Mouse (Mus musculus) frontal cortex, postnatal 36 days (tissue): ENCODE data around the gene Tmem132d.

Experiments
- DNase-seq, 2 experiments: peaks; one replicate each; pipeline ENCODE4 v3.0.0; 2022; ENCODE audit warnings: low spot score in 2 of 2

Gene Tmem132d

DNA sequence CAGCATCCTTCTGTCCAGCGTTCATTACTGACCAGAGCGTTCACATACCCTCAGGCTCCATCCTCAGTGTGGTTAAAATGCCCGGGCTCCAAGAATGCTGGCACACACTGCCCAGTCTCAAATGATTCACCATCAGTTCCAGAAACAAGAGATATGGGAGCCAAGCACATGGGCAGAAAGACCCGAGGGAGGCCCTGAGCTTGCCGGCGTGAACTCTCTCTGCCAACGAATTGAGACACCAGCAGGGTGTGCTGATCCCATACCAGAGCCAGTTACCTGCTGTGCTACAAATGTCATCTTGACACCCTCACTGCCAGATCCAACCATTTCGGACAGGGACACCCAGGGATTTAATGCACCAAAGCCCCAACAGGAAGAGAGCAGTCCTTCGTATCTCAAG is 25.3 kb downstream of the Tmem132d start:
- no peak for DNase-seq

- no peak for DNase-seq
These were observed 27.8 kb downstream of the Tmem132d start for GRCm38 (mm10) chr5:128405071-128405470.

- no peak for DNase-seq
These were observed 28.7 kb downstream of the Tmem132d start for GRCm38 (mm10) chr5:128404223-128404622.

DNA sequence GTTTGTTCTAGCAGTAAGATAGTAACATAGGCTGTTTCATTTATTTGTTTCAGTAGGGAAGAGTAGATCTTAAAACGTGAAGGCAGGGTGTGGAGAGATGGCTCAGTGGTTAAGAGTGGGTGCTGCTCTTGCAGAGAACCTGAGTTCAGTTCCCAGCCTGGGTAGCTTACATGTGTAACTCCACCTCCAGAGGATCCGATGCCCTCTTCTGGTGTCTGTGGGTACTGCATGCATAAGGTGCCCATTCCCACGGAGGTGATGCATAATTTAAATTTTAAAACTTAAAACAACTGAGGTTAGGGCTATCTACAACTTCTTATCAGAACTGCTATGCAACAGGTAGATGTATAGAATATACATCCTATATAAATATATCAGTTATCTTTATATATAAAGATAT is 40.5 kb downstream of the Tmem132d start:
- no peak for DNase-seq

GRCm38 (mm10) chr5:128389665-128390064 is 43.2 kb downstream of the Tmem132d start:
- DNase-seq, result no peak

DNA sequence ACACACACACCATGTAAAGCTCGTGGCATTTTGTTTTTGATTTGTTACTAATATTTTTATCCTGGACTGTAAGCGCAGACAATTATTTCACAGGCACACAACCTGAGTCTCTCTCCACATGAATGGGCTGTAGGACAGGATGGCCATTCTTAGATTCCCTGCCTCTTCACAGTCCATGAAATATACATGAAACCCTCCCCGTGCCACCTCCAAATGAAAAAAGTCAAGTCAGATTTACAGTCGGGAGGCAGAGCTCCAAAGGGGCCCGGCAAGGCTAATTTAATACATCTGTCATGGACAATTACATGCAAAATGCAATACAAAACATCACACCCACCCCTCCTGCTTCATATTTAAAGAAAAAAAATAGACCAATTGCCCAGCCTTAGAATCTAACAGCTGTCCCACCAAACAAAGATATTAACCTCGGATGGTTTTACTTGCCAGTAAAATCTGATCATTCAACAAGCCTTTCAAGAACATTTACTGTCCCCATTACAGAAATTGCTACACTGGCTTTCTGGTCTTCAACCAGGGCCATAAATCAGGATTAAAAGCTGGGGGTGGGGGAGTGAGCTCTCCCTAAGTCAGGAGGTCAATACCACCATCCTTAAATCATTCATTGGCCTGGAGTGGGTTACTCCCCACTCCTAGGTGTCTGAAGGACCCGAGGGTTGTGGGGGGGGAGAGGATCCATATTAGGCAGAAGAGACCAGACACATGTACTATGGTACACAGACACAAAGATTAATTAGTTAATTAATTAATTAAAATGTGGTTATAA is 44.3 kb downstream of the Tmem132d start:
- no peak for DNase-seq

DNA sequence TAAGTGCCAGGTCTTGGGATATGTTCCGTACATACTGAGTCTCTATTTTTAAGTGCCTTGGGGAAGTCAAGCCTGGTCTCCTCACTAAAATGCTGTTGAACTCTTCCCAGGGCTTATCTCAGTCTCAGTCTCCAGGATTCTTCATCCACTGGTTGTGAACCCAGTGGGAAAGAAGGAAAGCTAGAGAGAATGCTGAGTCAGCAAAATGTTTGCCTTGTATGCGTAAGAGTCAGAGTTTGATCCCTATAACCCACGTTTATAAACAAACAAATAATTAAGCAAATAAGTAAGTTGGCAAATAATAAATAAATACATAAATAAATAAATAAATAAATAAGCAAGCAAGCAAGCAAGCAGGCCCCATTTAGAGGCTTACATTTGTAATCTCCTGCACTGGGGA is 63.1 kb downstream of the Tmem132d start:
- no peak for DNase-seq

GRCm38 (mm10) chr5:128369111-128369510 is 63.8 kb downstream of the Tmem132d start:
- DNase-seq, result peak in 1 of 2 experiments; percentile 40

- DNase-seq, result peak; percentile 35 to 62
These were observed 67.5 kb downstream of the Tmem132d start for GRCm38 (mm10) chr5:128365261-128365985.

DNA sequence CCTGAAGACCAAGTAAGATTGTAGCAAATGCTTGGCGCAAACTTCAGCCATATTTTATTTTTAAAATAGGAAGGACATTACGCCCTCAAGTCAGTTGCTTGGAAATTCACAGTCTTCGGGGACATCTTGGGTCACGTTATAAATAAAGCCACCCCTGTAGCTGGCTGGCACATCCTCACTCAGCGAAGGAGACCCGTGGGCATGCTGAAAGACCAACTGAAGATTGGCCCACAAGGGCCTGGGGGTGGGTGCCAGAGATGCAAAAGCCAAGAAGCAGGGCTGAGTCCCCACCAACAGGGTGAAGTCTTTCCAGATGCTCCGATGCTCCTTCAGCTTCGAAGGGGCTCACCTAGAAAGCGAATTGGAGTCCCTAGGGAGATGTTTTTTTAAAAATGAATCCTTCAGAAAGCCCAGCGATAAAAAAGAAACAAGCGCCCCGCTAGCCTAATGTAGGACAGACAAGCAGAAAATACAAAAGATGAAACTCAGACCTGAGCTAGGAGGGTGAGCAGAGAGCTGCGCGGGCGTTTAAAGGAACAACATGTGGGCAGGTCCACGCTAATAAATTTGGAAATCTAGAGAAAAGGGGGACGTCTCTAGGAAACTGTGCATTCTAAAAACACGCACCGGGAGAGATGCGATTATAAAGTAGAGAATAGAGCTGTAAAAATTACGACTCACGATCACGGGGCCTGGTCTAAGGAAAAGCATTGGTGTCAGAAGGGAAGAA is 71.8 kb downstream of the Tmem132d start:
- DNase-seq, result peak; percentile 35 to 68

DNA sequence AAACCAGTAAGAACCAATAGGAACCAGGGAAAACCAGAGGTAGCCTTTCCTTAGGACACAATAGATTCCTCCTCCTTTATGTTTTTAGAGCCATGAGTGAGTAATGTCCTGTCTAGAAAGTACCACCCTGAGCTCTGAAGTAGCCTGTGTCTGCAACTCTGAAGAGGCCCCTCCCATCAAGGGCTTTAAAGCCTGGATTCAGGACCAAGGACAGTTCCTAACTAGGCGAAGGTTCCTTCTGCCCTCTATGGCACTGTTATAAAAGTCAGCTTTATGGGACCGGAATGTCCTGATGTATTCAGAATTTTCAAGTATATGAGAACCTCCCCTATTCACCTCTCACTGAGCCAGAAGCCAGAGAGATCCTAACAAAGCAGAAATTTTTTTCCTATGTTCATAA is 84.0 kb downstream of the Tmem132d start:
- DNase-seq, result no peak

DNA sequence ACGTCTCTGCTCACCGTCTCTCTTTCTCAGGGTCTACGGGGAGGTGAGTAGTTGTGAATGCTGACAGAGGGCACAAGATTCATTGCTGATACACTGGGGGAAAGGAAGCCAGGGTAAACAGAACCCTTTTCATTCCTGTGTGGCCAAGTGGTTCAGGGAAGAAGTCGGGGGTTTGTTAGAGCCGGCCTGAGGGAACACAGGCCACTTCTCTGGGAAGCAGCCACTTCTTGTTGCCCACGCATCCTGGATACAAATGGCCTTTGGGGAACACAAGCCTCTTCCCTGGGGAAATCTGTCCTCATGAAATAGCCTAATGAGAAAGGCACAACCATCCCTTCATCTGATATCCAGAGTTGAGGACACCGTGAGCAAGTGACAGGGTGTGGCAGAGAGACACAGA is 96.0 kb downstream of the Tmem132d start:
- no peak for DNase-seq

- DNase-seq, result no peak
These were observed 100.1 kb downstream of the Tmem132d start for GRCm38 (mm10) chr5:128332766-128333165.

DNA sequence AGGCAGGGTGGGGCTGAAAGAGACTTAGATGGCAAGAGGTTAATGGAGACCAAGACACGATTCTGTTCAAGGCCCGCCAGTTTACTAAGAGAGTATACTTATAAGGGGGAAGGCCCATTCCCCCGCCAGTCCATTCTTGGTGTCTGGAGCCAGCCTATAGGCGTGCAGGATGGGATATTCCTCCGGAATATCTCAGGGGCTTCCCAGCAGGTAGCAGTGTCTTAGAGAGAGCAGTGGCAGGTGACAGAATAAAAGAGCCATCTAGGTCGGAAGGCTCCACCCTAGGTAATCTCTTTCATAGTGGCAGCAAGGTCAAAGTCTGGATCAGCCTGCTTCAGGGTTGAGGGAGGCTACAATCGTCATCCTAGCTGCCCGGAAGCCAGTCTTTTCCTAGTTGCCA is 102.5 kb downstream of the Tmem132d start:
- no peak for DNase-seq

- no peak for DNase-seq
These were observed 130.5 kb downstream of the Tmem132d start for GRCm38 (mm10) chr5:128302387-128302786.

- DNase-seq, result no peak
These were observed 141.7 kb downstream of the Tmem132d start for GRCm38 (mm10) chr5:128291191-128291590.

- DNase-seq, result no peak
These were observed 159.6 kb downstream of the Tmem132d start for GRCm38 (mm10) chr5:128273255-128273654.

GRCm38 (mm10) chr5:128267366-128267765 is 165.5 kb downstream of the Tmem132d start:
- DNase-seq, result peak in 1 of 2 experiments; percentile 62

DNA sequence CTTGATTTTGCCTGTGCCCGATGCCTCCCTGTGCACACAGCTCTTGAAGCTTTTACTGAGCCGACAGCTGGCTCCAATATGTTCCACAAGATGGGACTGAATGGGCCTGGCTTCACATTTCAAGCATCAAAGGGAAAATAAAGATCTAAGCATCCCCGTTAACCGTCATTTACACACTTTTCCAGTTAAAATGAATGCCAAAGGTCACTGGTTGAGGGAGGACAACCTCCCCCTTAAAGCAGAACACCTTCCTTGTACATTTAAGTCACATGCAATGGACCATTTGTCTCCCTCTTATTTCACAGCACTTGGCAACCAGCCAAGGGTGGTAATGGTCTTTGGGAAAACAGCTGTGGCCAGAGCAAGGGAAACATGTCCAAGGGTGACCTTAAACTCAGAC is 188.7 kb downstream of the Tmem132d start:
- DNase-seq, result no peak

DNA sequence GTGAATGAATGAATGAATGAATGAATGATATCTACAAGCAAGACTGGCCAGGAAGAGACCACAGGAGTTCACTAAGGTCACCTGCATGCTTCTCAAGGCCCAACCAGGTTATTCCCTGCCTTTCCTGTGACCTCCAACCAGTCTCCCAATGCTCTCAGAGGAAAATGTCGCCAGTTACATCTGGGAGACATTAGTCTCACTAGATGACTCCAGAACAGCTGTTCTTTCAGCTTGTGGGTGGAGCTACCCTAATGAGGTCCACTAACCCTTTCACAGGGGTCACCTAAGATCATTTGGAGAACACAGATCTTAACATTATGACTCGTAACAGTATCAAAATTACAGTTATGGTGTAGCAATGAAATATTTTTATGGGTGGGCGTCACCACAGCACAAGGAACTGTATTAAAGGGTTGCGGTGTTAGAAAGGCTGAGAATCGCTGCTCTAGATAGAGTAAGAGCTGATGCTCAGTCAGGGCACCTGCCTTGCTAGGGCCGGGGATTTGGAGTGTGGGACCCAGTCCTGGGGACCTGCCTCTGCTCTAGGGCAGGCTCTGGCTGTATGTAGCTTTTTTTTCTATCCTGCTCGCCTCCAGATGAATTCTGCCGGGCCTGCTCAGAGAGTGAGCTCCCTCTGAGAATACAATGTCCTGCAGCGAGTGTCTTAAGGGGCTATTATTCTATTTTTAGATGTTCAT is 196.1 kb downstream of the Tmem132d start:
- DNase-seq, result no peak

- no peak for DNase-seq
These were observed 197.3 kb downstream of the Tmem132d start for GRCm38 (mm10) chr5:128235611-128236010.

GRCm38 (mm10) chr5:128233101-128233500 is 199.8 kb downstream of the Tmem132d start:
- no peak for DNase-seq
